Mouse (Mus musculus) C2C12 (cell line): Measurements from ENCODE around the gene Smpd3.

Experiments used
- CTCF ChIP-seq: IDR thresholded peaks from one replicate; pipeline ENCODE4 v1.5.1; 2011; ENCODE audit not compliant: control insufficient read depth, insufficient read depth, insufficient read length
- MAX ChIP-seq: IDR thresholded peaks from one replicate; pipeline ENCODE4 v1.6.1; 2011; ENCODE audit warnings: mild to moderate bottlenecking, control low read depth

GRCm38 (mm10) chr8:106300739-106301715, 36.8 kb downstream of the Smpd3 start:
- TF ChIP-seq CTCF (no peak), MAX (no peak)
